Mouse (Mus musculus): ENCODE results near the gene Rpa1. TPM values are rescaled to one million over a fixed set of nuclear protein-coding genes. Genes with fewer than 3 reads are reported as not detected.
A peak's percentile ranks its signal among the peaks of the same experiment; 100 is the strongest.

Gene Rpa1
- total RNA-seq (2012; rRNA removed): 287 and 354 TPM in 2 replicates
- total RNA-seq (2014; rRNA removed): 357 and 379 TPM in 2 replicates
- 230 and 247 TPM in 2 replicates for polyA plus RNA-seq (2012; ENCODE audit: insufficient read length, low read depth)

DNA sequence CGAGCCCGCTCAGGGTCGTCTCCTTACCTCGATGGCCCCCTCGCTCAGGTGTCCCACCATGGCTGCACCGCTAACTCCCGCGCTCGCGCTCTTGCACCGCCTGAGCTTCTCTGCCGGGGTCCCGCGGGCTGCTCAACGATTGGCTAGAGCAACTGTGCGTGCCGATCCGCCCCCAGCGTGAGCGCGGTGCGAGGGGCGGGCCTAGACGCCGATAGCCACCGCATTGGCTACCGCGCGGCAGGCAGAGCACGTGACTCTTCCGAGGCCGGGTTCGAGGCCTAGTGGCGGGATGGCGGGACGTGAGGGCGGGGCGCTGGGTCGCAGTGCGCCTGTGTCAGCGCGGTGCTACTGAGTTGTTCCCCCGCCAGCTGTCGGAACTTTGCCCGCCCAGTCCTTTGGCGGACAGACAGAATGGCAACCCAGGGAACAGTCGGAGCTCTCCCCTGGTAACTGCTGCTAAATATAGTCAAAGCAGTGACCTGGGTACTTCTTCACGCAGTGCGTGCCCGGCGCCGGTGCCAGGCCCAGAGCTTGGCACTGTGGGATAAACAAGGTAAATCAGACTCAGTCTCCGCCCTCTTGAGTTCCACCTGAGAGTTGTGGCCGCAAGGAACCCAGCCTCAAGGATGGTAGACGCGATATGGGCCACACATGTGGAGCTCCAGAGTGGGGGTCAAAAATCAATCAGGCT lies at the start of gene Rpa1, which contains the start of gene Smyd4:
TSS of gene Rpa1 (minus strand) at position 126 of the 691 bp plus-strand sequence.
TSS of gene Smyd4 (plus strand) at position 235 of the 691 bp plus-strand sequence.
- Histone ChIP-seq H3K9me3 (replicated peaks; ENCODE audit: low read length) (no peaks in the 10 kb centered on the region), H3K4me2 (ENCODE audit: insufficient read depth, low read depth, poor library complexity, severe bottlenecking) (peak within 1 kb of the TSS; percentile 91), H3K36me3 (replicated peaks in 1 of 2; ENCODE audit: control insufficient read depth in 1 of 2, insufficient read depth in 1 of 2, low read length in 1 of 2) (peaks cover 3 to 20% of the 10 kb centered on the region in 2 experiments), H3K79me2 (replicated peaks; ENCODE audit: control insufficient read depth, extremely low read depth, insufficient read depth, poor library complexity, severe bottlenecking) (peaks cover 56% of the 10 kb centered on the region), H3K4me1 (ENCODE audit: control insufficient read depth in 1 of 2, insufficient read depth in 2 of 2) (peaks cover 17 to 55% of the 10 kb centered on the region in 2 experiments), H3K9ac (ENCODE audit: insufficient read depth, low read depth) (peak within 1 kb of the TSS; percentile 90), H3K4me3 (replicated peaks in 1 of 3; ENCODE audit: low read depth in 2 of 3, low read length in 2 of 3, poor library complexity in 1 of 3) (peak within 1 kb of the TSS; percentile 74 to 89 (median 78)), H3K27ac (ENCODE audit: insufficient read depth, low read depth) (peak within 1 kb of the TSS; percentile 43), H3K27me3 (replicated peaks) (no peaks in the 10 kb centered on the region)
- dilution Hi-C loops (cut with MboI; ENCODE audit: extremely low pct_ligation_motif_present, extremely low pct_unique_long_range_greater_than_20kb, low sequenced_read_pairs): no loop called here
- in situ Hi-C loops (cut with MboI; ENCODE audit: low pct_ligation_motif_present, low pct_unique_long_range_greater_than_20kb, low sequenced_read_pairs): no loop called here
- peak; percentile 98 for DNase-seq (ENCODE audit: extremely low read depth)
- TF ChIP-seq MXI1 (IDR thresholded peaks at IDR 0.05; ENCODE audit: low read depth, low read length): peak; percentile 90
- TF ChIP-seq ZNF384 (IDR thresholded peaks at IDR 0.05; ENCODE audit: low read depth, low read length): no peak
- peak; percentile 70; the same call in 1 of the 2 replicates for TF ChIP-seq CHD1 (IDR thresholded peaks at IDR 0.05; ENCODE audit: low read depth, low read length)
- TF ChIP-seq NELFE (IDR thresholded peaks at IDR 0.05; ENCODE audit: low read depth, low read length): peak; percentile 66
- no peak for TF ChIP-seq RAD21 (IDR thresholded peaks at IDR 0.05; ENCODE audit: low read depth, low read length)
- peak; percentile 72 for TF ChIP-seq HCFC1 (IDR thresholded peaks at IDR 0.05; ENCODE audit: low read depth, low read length)
- TF ChIP-seq MEF2A (IDR thresholded peaks at IDR 0.05; ENCODE audit: borderline replicate concordance, low read depth, low read length): peak; percentile 64
- no peak for TF ChIP-seq CTCF (conservative IDR thresholded peaks at IDR 0.05 in 1 of 2, IDR thresholded peaks at IDR 0.05 in 1 of 2; ENCODE audit: low read depth in 2 of 2, low read length in 2 of 2)
- TF ChIP-seq SIN3A (IDR thresholded peaks at IDR 0.05; ENCODE audit: low read length): peak; percentile 95
- TF ChIP-seq ZMIZ1 (IDR thresholded peaks at IDR 0.05; ENCODE audit: low read depth, low read length): peak; percentile 23; the same call in 1 of the 2 replicates
- TF ChIP-seq UBTF (IDR thresholded peaks at IDR 0.05; ENCODE audit: low read depth, low read length): peak; percentile 62; the same call in 1 of the 2 replicates
- peak; percentile 94 for TF ChIP-seq USF2 (conservative IDR thresholded peaks at IDR 0.05; ENCODE audit: low read depth, low read length)
- no peak; the same call in 1 of the 2 replicates for TF ChIP-seq MYC (IDR thresholded peaks at IDR 0.05; ENCODE audit: low read depth, low read length)
- TF ChIP-seq ETS1 (conservative IDR thresholded peaks at IDR 0.05; ENCODE audit: low read depth, low read length): no peak; the same call in 1 of the 2 replicates
- TF ChIP-seq SMC3 (IDR thresholded peaks at IDR 0.05; ENCODE audit: low read depth, low read length): no peak
- TF ChIP-seq ELF1 (IDR thresholded peaks at IDR 0.05; ENCODE audit: low read depth, low read length): peak; percentile 75
- no peak for TF ChIP-seq EP300 (IDR thresholded peaks at IDR 0.05; ENCODE audit: low read length)
- peak; percentile 99 for TF ChIP-seq MAX (IDR thresholded peaks at IDR 0.05; ENCODE audit: low read length)
- TF ChIP-seq TCF12 (IDR thresholded peaks at IDR 0.05; ENCODE audit: low read depth, low read length): peak; percentile 75
- TF ChIP-seq RCOR1 (conservative IDR thresholded peaks at IDR 0.05; ENCODE audit: low read depth, low read length): no peak
- peak; percentile 90 for TF ChIP-seq NRF1 (IDR thresholded peaks at IDR 0.05; ENCODE audit: low read depth, low read length)
- peak; percentile 99 for TF ChIP-seq USF1 (IDR thresholded peaks at IDR 0.05; ENCODE audit: low read depth, low read length)
- TF ChIP-seq KAT2A (IDR thresholded peaks at IDR 0.05; ENCODE audit: insufficient replicate concordance, low read length): peak; percentile 76; the same call in 1 of the 2 replicates
- no peak for TF ChIP-seq ZKSCAN1 (IDR thresholded peaks at IDR 0.05; ENCODE audit: borderline replicate concordance, low read depth, low read length)
- TF ChIP-seq MAZ (IDR thresholded peaks at IDR 0.05; ENCODE audit: low read depth, low read length): 0 out of 2 replicates have a peak, but pooled peaks have one; percentile 38
- TF ChIP-seq IRF4 (IDR thresholded peaks at IDR 0.05; ENCODE audit: low read depth, low read length): peak; percentile 25; the same call in 1 of the 2 replicates
- no peak for TF ChIP-seq JUND (conservative IDR thresholded peaks at IDR 0.05; ENCODE audit: low read depth, low read length)
- no peak for TF ChIP-seq JUN (IDR thresholded peaks at IDR 0.05; ENCODE audit: insufficient read depth, low read depth, low read length)
- 0 out of 2 replicates have a peak, but pooled peaks have one; percentile 67 for TF ChIP-seq E2F4 (IDR thresholded peaks at IDR 0.05; ENCODE audit: insufficient replicate concordance, low read depth, low read length)
- peak; percentile 28; the same call in 1 of the 2 replicates for TF ChIP-seq CHD2 (IDR thresholded peaks at IDR 0.05; ENCODE audit: low read length)
- TF ChIP-seq POLR2AphosphoS2 (IDR thresholded peaks at IDR 0.05; ENCODE audit: low read depth, low read length): peak; percentile 64; the same call in 1 of the 2 replicates
- TF ChIP-seq BHLHE40 (IDR thresholded peaks at IDR 0.05; ENCODE audit: low read depth, low read length): peak; percentile 94
- TF ChIP-seq GABPA (IDR thresholded peaks at IDR 0.05; ENCODE audit: insufficient replicate concordance, low read depth, low read length): no peak
- TF ChIP-seq POLR2A (IDR thresholded peaks at IDR 0.05; ENCODE audit: low read depth, low read length): peak; percentile 90
- TF ChIP-seq TBP (conservative IDR thresholded peaks at IDR 0.05; ENCODE audit: low read depth, low read length): 0 out of 2 replicates have a peak, but pooled peaks have one; percentile 16
- TF ChIP-seq ZC3H11A (IDR thresholded peaks at IDR 0.05; ENCODE audit: low read depth, low read length): no peak
- TF ChIP-seq MAFK (IDR thresholded peaks at IDR 0.05; ENCODE audit: insufficient replicate concordance, low read length): no peak
- TF ChIP-seq PAX5 (IDR thresholded peaks at IDR 0.05; ENCODE audit: low read length): no peak
